Mouse (Mus musculus) liver, postnatal 0 days (tissue): ENCODE measurements around the gene Snapc1.

Source experiments
- CTCF ChIP-seq: sonication (generic); IDR thresholded peaks from 2 replicates; pipeline ENCODE4 v1.5.1; 2016; ENCODE audit warnings: antibody characterized with exemption, low read depth
- EP300 ChIP-seq: IDR thresholded peaks from 2 replicates; pipeline ENCODE4 v1.6.1; 2016; ENCODE audit warnings: antibody characterized with exemption, low read depth, mild to moderate bottlenecking

DNA sequence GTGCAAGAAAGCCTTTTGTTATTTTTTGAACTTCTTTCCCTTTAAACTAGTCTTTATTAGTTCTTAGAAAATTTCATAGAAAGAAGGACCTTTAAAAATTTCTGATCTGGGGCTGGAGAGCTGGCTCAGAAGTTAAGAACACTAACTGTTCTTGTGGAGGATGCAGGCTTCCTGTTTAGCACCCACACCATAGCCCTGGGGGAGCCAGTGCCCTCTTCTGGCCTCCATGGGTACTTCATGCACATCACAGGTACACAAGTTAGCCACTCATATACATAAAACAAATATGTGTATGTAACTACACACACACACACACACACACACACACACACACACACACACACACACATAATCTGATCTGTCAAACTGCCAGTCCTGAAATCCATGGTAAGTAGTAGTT, 25.3 kb downstream of the Snapc1 start:
- TF ChIP-seq EP300 (no peak), CTCF (peak; percentile 75)
